Mouse (Mus musculus) spleen, adult 12 weeks (tissue): ENCODE results near the gene Gm20388.

Source experiments
- DNase-seq: peaks from one replicate; pipeline ENCODE4 v3.0.0; 2022; ENCODE audit warnings: low spot score

The Gm20388 gene

GRCm38 (mm10) chr8:121987892-121988291, 2077.3 kb downstream of the Gm20388 start:
- DNase-seq, result no peak

- DNase-seq, result no peak
Observed at GRCm38 (mm10) chr8:121990506-121991255, 2080.0 kb downstream of the Gm20388 start.

- DNase-seq, result no peak
Observed at GRCm38 (mm10) chr8:121991611-121992010, 2081.0 kb downstream of the Gm20388 start.

GRCm38 (mm10) chr8:121992911-121993310, 2082.3 kb downstream of the Gm20388 start:
- no peak for DNase-seq

GRCm38 (mm10) chr8:121995112-121995511, 2084.5 kb downstream of the Gm20388 start:
- no peak for DNase-seq

GRCm38 (mm10) chr8:121995895-121996294, 2085.3 kb downstream of the Gm20388 start:
- no peak for DNase-seq

GRCm38 (mm10) chr8:121998631-121999030, 2088.0 kb downstream of the Gm20388 start:
- no peak for DNase-seq

- no peak for DNase-seq
Observed at GRCm38 (mm10) chr8:121999211-121999610, 2088.6 kb downstream of the Gm20388 start.

- no peak for DNase-seq
Observed at GRCm38 (mm10) chr8:122001339-122002115, 2090.9 kb downstream of the Gm20388 start.

GRCm38 (mm10) chr8:122003646-122004045, 2093.0 kb downstream of the Gm20388 start:
- no peak for DNase-seq

GRCm38 (mm10) chr8:122004131-122004530, 2093.5 kb downstream of the Gm20388 start:
- no peak for DNase-seq

- no peak for DNase-seq
Observed at GRCm38 (mm10) chr8:122005422-122006204, 2095.0 kb downstream of the Gm20388 start.

GRCm38 (mm10) chr8:122006688-122007484, 2096.2 kb downstream of the Gm20388 start:
- no peak for DNase-seq

- DNase-seq, result no peak
Observed at GRCm38 (mm10) chr8:122008395-122008794, 2097.8 kb downstream of the Gm20388 start.

GRCm38 (mm10) chr8:122010638-122011037, 2100.0 kb downstream of the Gm20388 start:
- DNase-seq, result no peak

- DNase-seq, result no peak
Observed at GRCm38 (mm10) chr8:122011066-122011588, 2100.5 kb downstream of the Gm20388 start.

- no peak for DNase-seq
Observed at GRCm38 (mm10) chr8:122014606-122015005, 2104.0 kb downstream of the Gm20388 start.

GRCm38 (mm10) chr8:122018046-122018831, 2107.6 kb downstream of the Gm20388 start:
- no peak for DNase-seq

- DNase-seq, result no peak
Observed at GRCm38 (mm10) chr8:122019162-122019561, 2108.5 kb downstream of the Gm20388 start.

GRCm38 (mm10) chr8:122020050-122020771, 2109.6 kb downstream of the Gm20388 start:
- DNase-seq, result no peak
